In genomic region chr2:131186771-131187601, GRCm38 (mm10) we compare ENCODE assay signal across 8 mouse cellular contexts. TPM values are rescaled to one million over a fixed set of nuclear protein-coding genes. Genes with fewer than 3 reads are reported as not detected.
DNase-seq lines count a peak whose midpoint lies in the region; ATAC-seq and TF ChIP-seq lines count a peak whose summit lies in the region.

Gene Cdc25b, plus strand, starts transcription at chr2:131186949.
Gene Spef1, minus strand, starts transcription at chr2:131187282.

- peak; percentile 89 for ATAC-seq in Patski
- peak; percentile 96 for ATAC-seq in frontal cortex, adult (ENCODE audit: low TSS enrichment)
- peak; percentile 88 to 97 for ATAC-seq in hematopoietic stem cell, adult 5-6 weeks (replicated peaks in 1 of 2; ENCODE audit: insufficient read depth in 1 of 2, low FRiP score in 2 of 2, low TSS enrichment in 1 of 2, low read depth in 1 of 2, poor library complexity in 2 of 2, severe bottlenecking in 2 of 2)

- no peak for DNase-seq in Patski (ENCODE audit: low read depth, low spot score)
- peak; percentile 87 for DNase-seq in cerebellum, adult 9-10 months
- peak; percentile 64 to 79 for DNase-seq in layer of hippocampus, postnatal 10 days (ENCODE audit: low spot score in 2 of 2)
- peak; percentile 89 for DNase-seq in lung, postnatal 14 days
- DNase-seq in ovary, postnatal 36 days (ENCODE audit: low spot score): peak; percentile 86
- peak; percentile 86 for DNase-seq in thymus, postnatal 25 days

- in situ Hi-C loops in Patski (cut with MboI; ENCODE audit: low pct_unique_long_range_greater_than_20kb): no loop called here

- CTCF ChIA-PET in Patski (lab: Charles Lee): interaction anchor here (0.7 to 2.5 kb wide), 5 partner anchors 13 to 151 kb away, joined by 3 to 11 read pairs (median 3); partner anchors contain the start of gene 1700037H04Rik

- POLR2A ChIA-PET in Patski (lab: Charles Lee): interaction anchor here (0.6 to 1.4 kb wide), 2 partner anchors 29 to 48 kb away, joined by 3 read pairs; no protein-coding TSS in a partner anchor

- TF ChIP-seq CTCF in Patski (IDR thresholded peaks at IDR 0.05): no peak

- H3K27me3 ChIP-seq in Patski: no peaks in the 10 kb centered on the region

RNA-seq across cellular contexts. Expression of gene Cdc25b, which starts in this region (rescaled TPM):
- 23.5 TPM for polyA plus RNA-seq in Patski (2021)
- 14.8 and 23.1 TPM in 2 replicates for total RNA-seq in hematopoietic stem cell, adult 5-6 weeks (2017)
- 10 to 100 TPM; 19.7 to 27.0 TPM for total RNA-seq in layer of hippocampus, postnatal 10 days (2021)

RNA-seq across cellular contexts. Expression of gene Spef1, which starts in this region (rescaled TPM):
- 9.4 TPM for polyA plus RNA-seq in Patski (2021)
- 1.8 and 4.7 TPM in 2 replicates for total RNA-seq in hematopoietic stem cell, adult 5-6 weeks (2017)
- 10 to 100 TPM; 21.9 to 22.7 TPM for total RNA-seq in layer of hippocampus, postnatal 10 days (2021)
